Mouse (Mus musculus) urinary bladder, adult 18-20 months (tissue): ENCODE measurements around the gene Zfyve1.
A peak's percentile ranks its signal among the peaks of the same experiment; 100 is the strongest.
"Not testable (repeated sequence)": the region's sequence is repeated elsewhere in the genome, so short reads cannot be mapped to it uniquely, and the experiment has no call there.

Experiments used
- DNase-seq, 2 experiments: peaks; one replicate each; pipeline ENCODE4 v3.0.0; 2022; ENCODE audit warnings: low spot score in 2 of 2, mixed read lengths in 2 of 2

Zfyve1 gene

GRCm38 (mm10) chr12:83597025-83597501, at the start of gene Zfyve1:
Gene Zfyve1 (minus strand): TSS chr12:83597222.
- DNase-seq: peak; percentile 73 to 96

- no peak for DNase-seq
These were observed 46.1 kb upstream of the Zfyve1 start for GRCm38 (mm10) chr12:83643116-83643515.

GRCm38 (mm10) chr12:83641233-83641632, 44.2 kb upstream of the Zfyve1 start:
- no peak for DNase-seq

- no peak for DNase-seq
These were observed 36.8 kb upstream of the Zfyve1 start for GRCm38 (mm10) chr12:83633807-83634206.

GRCm38 (mm10) chr12:83632680-83633025, 35.6 kb upstream of the Zfyve1 start:
- DNase-seq: peak; percentile 16 to 61

- peak; percentile 94 for DNase-seq
These were observed 35.0 kb upstream of the Zfyve1 start for GRCm38 (mm10) chr12:83631743-83632679.

GRCm38 (mm10) chr12:83630936-83631335, 33.9 kb upstream of the Zfyve1 start, which contains the start of gene Rbm25:
Gene Rbm25 (plus strand): TSS chr12:83631236.
- not testable (repeated sequence) for DNase-seq

GRCm38 (mm10) chr12:83624321-83624720, 27.3 kb upstream of the Zfyve1 start:
- no peak for DNase-seq

- DNase-seq: no peak
These were observed 25.2 kb upstream of the Zfyve1 start for GRCm38 (mm10) chr12:83622031-83622755.

GRCm38 (mm10) chr12:83620694-83621093, 23.7 kb upstream of the Zfyve1 start:
- DNase-seq: not testable (repeated sequence)

- DNase-seq: no peak
These were observed 22.0 kb upstream of the Zfyve1 start for GRCm38 (mm10) chr12:83618981-83619380.

- DNase-seq: no peak
These were observed 20.2 kb upstream of the Zfyve1 start for GRCm38 (mm10) chr12:83617261-83617660.

GRCm38 (mm10) chr12:83606411-83606810, 9.4 kb upstream of the Zfyve1 start:
- DNase-seq: not testable (repeated sequence)

GRCm38 (mm10) chr12:83602285-83602684, 5.3 kb upstream of the Zfyve1 start:
- DNase-seq: no peak

GRCm38 (mm10) chr12:83597881-83598280, 859 bp upstream of the Zfyve1 start:
- no peak for DNase-seq

GRCm38 (mm10) chr12:83596191-83596954, 649 bp downstream of the Zfyve1 start:
- DNase-seq: no peak

GRCm38 (mm10) chr12:83594454-83595040, 2.5 kb downstream of the Zfyve1 start:
- no peak for DNase-seq

GRCm38 (mm10) chr12:83591754-83592501, 5.1 kb downstream of the Zfyve1 start:
- no peak for DNase-seq

- no peak for DNase-seq
These were observed 10.4 kb downstream of the Zfyve1 start for GRCm38 (mm10) chr12:83586628-83587027.

GRCm38 (mm10) chr12:83582747-83583146, 14.3 kb downstream of the Zfyve1 start:
- DNase-seq: no peak

- no peak for DNase-seq
These were observed 14.9 kb downstream of the Zfyve1 start for GRCm38 (mm10) chr12:83582106-83582505.
